Mouse (Mus musculus): ENCODE measurements at regions not wholly inside any gene's neighbourhood (a gene's known extent, or its start where the extent isn't known, plus 50 kb on each side); places are given as distances from the start of the nearest gene placed in this dataset.

Small RNA genes in the stretch of these regions (microRNA-seq; reads per million reads assigned to microRNA genes)
- gene Gm28003: 0 reads per million in 2 experiments
- 0 to 0.50 reads per million in 2 experiments for gene Mir802

All from gastrocnemius, postnatal 14 days (tissue).